ENCODE assay signal across 8 mouse cellular contexts in genomic region chr7:82719285-82719684, GRCm38 (mm10).
DNase-seq lines count a peak whose midpoint lies in the region; ATAC-seq and TF ChIP-seq lines count a peak whose summit lies in the region.

No protein-coding gene starts in this region.

- no peak for TF ChIP-seq POLR2A in CH12.LX (IDR thresholded peaks at IDR 0.05; ENCODE audit: low read depth, low read length)

- peak; percentile 27 for DNase-seq in CH12.LX (ENCODE audit: extremely low read depth)
- peak; percentile 62 for DNase-seq in embryo, embryonic 10 days (ENCODE audit: low spot score)
- DNase-seq in midbrain, embryonic 10.5 days (ENCODE audit: low spot score) = no peak
- no peak for DNase-seq in urinary bladder, adult 18-20 months (ENCODE audit: low spot score in 2 of 2)
- DNase-seq in spleen, adult 18-20 months = no peak
- DNase-seq in kidney, adult 11 months = no peak

- H3K36me3 ChIP-seq in heart, embryonic 13.5 days = no peaks in the 10 kb centered on the region; the same call in 1 of the 2 replicates
- no peaks in the 10 kb centered on the region for H3K36me3 ChIP-seq in heart, embryonic 12.5 days
- peaks cover 20 to 67% of the 10 kb centered on the region in 2 experiments for H3K36me3 ChIP-seq in CH12.LX (replicated peaks in 1 of 2; ENCODE audit: control insufficient read depth in 1 of 2, insufficient read depth in 1 of 2, low read length in 1 of 2)
- H3K36me3 ChIP-seq in midbrain, embryonic 10.5 days = no peaks in the 10 kb centered on the region

- peak overlapping the region; percentile 39; the same call in 1 of the 2 replicates for H3K27ac ChIP-seq in heart, embryonic 13.5 days (replicated peaks)
- H3K27ac ChIP-seq in heart, embryonic 12.5 days (ENCODE audit: poor library complexity, severe bottlenecking) = no peak overlapping the region
- H3K27ac ChIP-seq in CH12.LX (ENCODE audit: insufficient read depth, low read depth) = no peak overlapping the region
- H3K27ac ChIP-seq in midbrain, embryonic 10.5 days (replicated peaks) = 0 out of 2 replicates have a peak overlapping the region, but pooled peaks have one; percentile 13

- TF ChIP-seq CTCF in CH12.LX (conservative IDR thresholded peaks at IDR 0.05 in 1 of 2, IDR thresholded peaks at IDR 0.05 in 1 of 2; ENCODE audit: low read depth in 2 of 2, low read length in 2 of 2) = peak in 1 of 2 experiments; percentile 56; a peak in 2 of 4 replicates

- H3K79me2 ChIP-seq in CH12.LX (replicated peaks; ENCODE audit: control insufficient read depth, extremely low read depth, insufficient read depth, poor library complexity, severe bottlenecking) = no peaks in the 10 kb centered on the region

- H3K4me1 ChIP-seq in heart, embryonic 13.5 days = peaks cover 56% of the 10 kb centered on the region
- H3K4me1 ChIP-seq in heart, embryonic 12.5 days (replicated peaks) = peaks cover 37% of the 10 kb centered on the region
- peaks cover 0 to 15% of the 10 kb centered on the region in 2 experiments; a peak in 2 of 4 replicates for H3K4me1 ChIP-seq in CH12.LX (ENCODE audit: control insufficient read depth in 1 of 2, insufficient read depth in 2 of 2)
- peaks cover 44% of the 10 kb centered on the region for H3K4me1 ChIP-seq in midbrain, embryonic 10.5 days

- H3K9ac ChIP-seq in heart, embryonic 13.5 days = no peak overlapping the region
- no peak overlapping the region for H3K9ac ChIP-seq in heart, embryonic 12.5 days
- no peak overlapping the region for H3K9ac ChIP-seq in CH12.LX (ENCODE audit: insufficient read depth, low read depth)

- no peak overlapping the region for H3K4me2 ChIP-seq in heart, embryonic 13.5 days
- H3K4me2 ChIP-seq in heart, embryonic 12.5 days = no peak overlapping the region
- H3K4me2 ChIP-seq in CH12.LX (ENCODE audit: insufficient read depth, low read depth, poor library complexity, severe bottlenecking) = no peak overlapping the region

- dilution Hi-C loops in CH12.LX (cut with MboI; ENCODE audit: extremely low pct_ligation_motif_present, extremely low pct_unique_long_range_greater_than_20kb, low sequenced_read_pairs) = no loop called here

- in situ Hi-C loops in CH12.LX (cut with MboI; ENCODE audit: low pct_ligation_motif_present, low pct_unique_long_range_greater_than_20kb, low sequenced_read_pairs) = loop anchor here (25.0 kb wide), 2 partner anchors 293 to 543 kb away; no protein-coding TSS in a partner anchor

- no peaks in the 10 kb centered on the region for H3K27me3 ChIP-seq in heart, embryonic 13.5 days (replicated peaks)
- H3K27me3 ChIP-seq in heart, embryonic 12.5 days (replicated peaks) = no peaks in the 10 kb centered on the region
- no peaks in the 10 kb centered on the region for H3K27me3 ChIP-seq in CH12.LX (replicated peaks)
- no peaks in the 10 kb centered on the region for H3K27me3 ChIP-seq in midbrain, embryonic 10.5 days (ENCODE audit: low read depth, poor library complexity, severe bottlenecking)

- no peak for ATAC-seq in heart, embryonic 13.5 days (ENCODE audit: extremely low read depth, insufficient number of reproducible peaks, low FRiP score, low TSS enrichment)
- ATAC-seq in heart, embryonic 12.5 days (ENCODE audit: insufficient number of reproducible peaks, low FRiP score) = no peak

- H3K9me3 ChIP-seq in heart, embryonic 13.5 days = no peaks in the 10 kb centered on the region
- no peaks in the 10 kb centered on the region for H3K9me3 ChIP-seq in heart, embryonic 12.5 days (replicated peaks)
- no peaks in the 10 kb centered on the region for H3K9me3 ChIP-seq in CH12.LX (replicated peaks; ENCODE audit: low read length)
- no peaks in the 10 kb centered on the region for H3K9me3 ChIP-seq in midbrain, embryonic 10.5 days (replicated peaks)

- WGBS in heart, embryonic 13.5 days = 69% methylated on average over 5 of the region's 5 CpGs
- 68% methylated on average over 5 of the region's 5 CpGs for WGBS in heart, embryonic 12.5 days
- WGBS in midbrain, embryonic 10.5 days = 73% methylated on average over 5 of the region's 5 CpGs

- no peak for TF ChIP-seq EP300 in CH12.LX (IDR thresholded peaks at IDR 0.05; ENCODE audit: low read length)

- peak; percentile 36 for TF ChIP-seq RAD21 in CH12.LX (IDR thresholded peaks at IDR 0.05; ENCODE audit: low read depth, low read length)

- no peak overlapping the region for H3K4me3 ChIP-seq in heart, embryonic 13.5 days
- H3K4me3 ChIP-seq in heart, embryonic 12.5 days = no peak overlapping the region
- no peak overlapping the region for H3K4me3 ChIP-seq in CH12.LX (replicated peaks in 1 of 3; ENCODE audit: low read depth in 2 of 3, low read length in 2 of 3, poor library complexity in 1 of 3)
- H3K4me3 ChIP-seq in midbrain, embryonic 10.5 days = no peak overlapping the region

TF ChIP-seq in CH12.LX, 34 proteins besides CTCF, POLR2A, EP300 and RAD21:
- TF ChIP-seq MYC (IDR thresholded peaks at IDR 0.05; ENCODE audit: low read depth, low read length) (no peak), SMC3 (IDR thresholded peaks at IDR 0.05; ENCODE audit: low read depth, low read length) (peak; percentile 55)

Comparison
In these comparisons a context has a peak if more than half of its experiments do, and no peak if none do; other contexts are left out.
1. H3K27ac ChIP-seq: peak in heart, embryonic 13.5 days (single experiment) and midbrain, embryonic 10.5 days (single experiment); none in heart, embryonic 12.5 days (single experiment) and CH12.LX (single experiment).
2. DNase-seq: peak in CH12.LX (single experiment) and embryo, embryonic 10 days (single experiment); none in midbrain, embryonic 10.5 days (single experiment), urinary bladder, adult 18-20 months (0 of 2), spleen, adult 18-20 months (0 of 2) and kidney, adult 11 months (single experiment).